In the genomic region with DNA sequence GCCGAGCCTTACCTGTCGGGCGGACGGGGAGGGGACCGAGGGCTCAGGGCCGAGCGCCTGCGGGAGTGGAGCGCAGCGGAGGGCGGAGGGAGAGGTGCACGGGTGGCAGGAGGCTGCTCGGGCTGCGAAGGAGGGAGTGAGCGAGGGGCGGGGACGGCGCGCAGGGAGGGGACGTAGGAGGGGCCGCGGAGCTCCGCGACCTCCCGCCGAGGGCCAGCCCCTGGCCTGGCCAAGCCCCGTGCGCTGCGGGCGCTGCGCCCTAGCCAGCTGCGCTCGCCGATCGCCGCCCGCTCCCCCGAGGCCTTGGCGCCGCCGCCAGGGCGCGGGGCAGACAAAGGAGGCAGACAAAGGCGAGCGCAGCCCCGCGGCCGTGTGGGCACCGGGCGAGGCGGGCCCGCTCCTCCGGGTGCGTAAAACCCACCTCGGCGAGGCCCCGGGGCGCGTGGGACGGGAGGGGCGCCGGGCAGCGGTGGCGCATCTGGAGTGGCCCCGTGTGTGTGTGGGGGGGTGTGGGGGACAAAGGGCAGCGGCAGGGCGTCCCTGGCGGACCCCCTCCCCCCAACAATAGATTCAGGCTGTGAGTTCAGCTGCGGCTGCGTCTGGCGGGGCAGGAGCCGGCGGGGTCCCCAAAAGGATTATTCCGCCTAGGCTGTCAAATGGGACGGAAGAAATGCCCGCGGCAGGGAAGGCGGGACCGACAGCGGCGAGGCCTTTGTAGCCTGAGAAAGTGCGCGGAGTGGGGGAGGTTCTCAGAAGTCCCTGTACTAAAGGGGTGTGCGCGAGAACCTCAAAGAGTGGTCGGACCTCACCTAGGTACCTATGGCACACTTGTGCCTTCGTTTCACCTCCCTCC, we compare ENCODE assay signal across 8 mouse cellular contexts. TPM values are rescaled to one million over a fixed set of nuclear protein-coding genes. Genes with fewer than 3 reads are reported as not detected.
A peak's percentile ranks its signal among the peaks of the same experiment; 100 is the strongest.
DNase-seq lines count a peak whose midpoint lies in the region; ATAC-seq and TF ChIP-seq lines count a peak whose summit lies in the region.

Gene Draxin (minus strand): TSS at position 138 of the 853 bp plus-strand sequence.

- H3K9me3 ChIP-seq in forebrain, embryonic 16.5 days (ENCODE audit: control insufficient read depth, low read length), result no peaks in the 10 kb centered on the region

- peak within 1 kb of the TSS; percentile 100 for H3K9ac ChIP-seq in forebrain, embryonic 16.5 days (replicated peaks; ENCODE audit: low read depth, low read length)

- H3K4me2 ChIP-seq in forebrain, embryonic 16.5 days (ENCODE audit: low read length), result peak within 1 kb of the TSS; percentile 97

- H3K4me1 ChIP-seq in forebrain, embryonic 16.5 days (replicated peaks; ENCODE audit: control insufficient read depth, insufficient read depth, low read length), result peaks cover 40% of the 10 kb centered on the region
- H3K4me1 ChIP-seq in testis, adult 2 months (ENCODE audit: control insufficient read depth, insufficient read depth, low read length), result peaks cover 6% of the 10 kb centered on the region

- H3K4me3 ChIP-seq in gastrocnemius, adult 2 months, result peak within 1 kb of the TSS; percentile 64
- peak within 1 kb of the TSS; percentile 87 for H3K4me3 ChIP-seq in forebrain, embryonic 16.5 days (replicated peaks; ENCODE audit: low read length)
- H3K4me3 ChIP-seq in testis, adult 2 months (ENCODE audit: control insufficient read depth, low read depth, low read length), result peak within 1 kb of the TSS; percentile 34

- WGBS in forebrain, embryonic 16.5 days, result under 1% methylated on average over 69 of the region's 87 CpGs

- intact Hi-C loops in gastrocnemius, adult 2 months (cut with DNase I), result no loop called here
- intact Hi-C loops in gastrocnemius, postnatal 14 days (cut with DNase I; ENCODE audit: low total_unique reads), result no loop called here

- no peak for TF ChIP-seq CTCF in gastrocnemius, adult 2 months (IDR thresholded peaks at IDR 0.05)
- TF ChIP-seq CTCF in testis, adult 2 months (IDR thresholded peaks at IDR 0.05; ENCODE audit: control insufficient read depth, insufficient read depth, insufficient replicate concordance, low read depth, low read length), result no peak

- no peak within 1 kb of the TSS for H3K27ac ChIP-seq in gastrocnemius, adult 2 months
- H3K27ac ChIP-seq in forebrain, embryonic 16.5 days (ENCODE audit: low read length), result peak within 1 kb of the TSS; percentile 97
- no peak within 1 kb of the TSS for H3K27ac ChIP-seq in testis, adult 2 months (ENCODE audit: control insufficient read depth, insufficient read depth, low read depth, low read length)

- no peak for TF ChIP-seq POLR2A in testis, adult 2 months (IDR thresholded peaks at IDR 0.05; ENCODE audit: control insufficient read depth, low read depth, low read length)

- H3K27me3 ChIP-seq in forebrain, embryonic 16.5 days (replicated peaks; ENCODE audit: control insufficient read depth, insufficient read depth, low read length), result no peaks in the 10 kb centered on the region
- no peaks in the 10 kb centered on the region for H3K27me3 ChIP-seq in testis, adult 2 months (ENCODE audit: control insufficient read depth, insufficient read depth, low read length)

- H3K36me3 ChIP-seq in forebrain, embryonic 16.5 days (ENCODE audit: control insufficient read depth, insufficient read depth), result no peaks in the 10 kb centered on the region
- no peaks in the 10 kb centered on the region for H3K36me3 ChIP-seq in testis, adult 2 months (ENCODE audit: control insufficient read depth, insufficient read depth, low read length)

- peak; percentile 85 for ATAC-seq in forebrain, embryonic 16.5 days
- ATAC-seq in inflammation-experienced regulatory T-cells, adult 6 months, result no peak

- peak; percentile 40 for DNase-seq in gastrocnemius, adult 2 months
- DNase-seq in gastrocnemius, postnatal 14 days, result no peak
- peak; percentile 52 for DNase-seq in Muller cell, postnatal 12 days (ENCODE audit: inconsistent ontology term)
- peak; percentile 70 for DNase-seq in kidney, postnatal 14 days
- peak; percentile 86 for DNase-seq in mesoderm, embryonic 11.5 days (ENCODE audit: low read depth, low spot score)

RNA-seq across cellular contexts. Expression of gene Draxin, which starts in this region (rescaled TPM):
- under 1 TPM in 1 of 2 experiments, not detected in 1; 0.03 TPM for total RNA-seq in gastrocnemius, adult 2 months (2021)
- under 1 TPM; 0.10 to 0.13 TPM for total RNA-seq in gastrocnemius, postnatal 14 days (2021)
- 22.7 and 23.5 TPM in 2 replicates for polyA plus RNA-seq in forebrain, embryonic 16.5 days (2015; fragmentation: Nextera tagmentation; extraction: Ambion mirVana)
- polyA plus RNA-seq in testis, adult 2 months (2012; rRNA removed), result 0.24 and 0.32 TPM in 2 replicates
- not detected for polyA plus RNA-seq in inflammation-experienced regulatory T-cells, adult 6 months (2017; shearing (Covaris generic))

Comparison
In these comparisons a context has a peak if more than half of its experiments do, and no peak if none do; other contexts are left out.
1. RNA of gene Draxin (polyA plus RNA-seq): 22.7 to 23.5 TPM in forebrain, embryonic 16.5 days; 0.24 to 0.32 TPM in testis, adult 2 months and not detected in inflammation-experienced regulatory T-cells, adult 6 months; every median in the first group is over 10 times any median in the second.
2. Peak in DNase-seq and H3K4me3 ChIP-seq in gastrocnemius, adult 2 months; RNA of the gene not detected or under 1 TPM.
3. H3K4me3 ChIP-seq: peak in every context shown above with its lines; median percentile 87 in forebrain, embryonic 16.5 days; 64 in gastrocnemius, adult 2 months; 34 in testis, adult 2 months.